Mouse (Mus musculus) heart, adult 2 months (tissue): ENCODE data around the gene Spindoc. TPM values are rescaled to one million over a fixed set of nuclear protein-coding genes. Genes with fewer than 3 reads are reported as not detected.

Experiments
- DNase-seq, 2 experiments: peaks; one replicate each; pipeline ENCODE4 v3.0.0; 2021
- H3K27ac ChIP-seq: fragments of 200-600 bp; 2 replicates; pipeline ENCODE4 v1.8.1; 2022
- H3K27me3 ChIP-seq: fragments of 200-500 bp; 2 replicates; pipeline ENCODE4 v1.6.1; 2012; ENCODE audit warnings: mild to moderate bottlenecking, low read length, inconsistent platforms, mixed read lengths; ENCODE audit not compliant: control insufficient read depth, insufficient read depth
- H3K36me3 ChIP-seq: fragments of 200-500 bp; 2 replicates; pipeline ENCODE4 v1.6.1; 2012; ENCODE audit warnings: low read length, inconsistent platforms; ENCODE audit not compliant: control insufficient read depth, insufficient read depth
- H3K4me1 ChIP-seq: fragments of 200-500 bp; 2 replicates; pipeline ENCODE4 v1.6.1; 2011; ENCODE audit warnings: low read length; ENCODE audit not compliant: control insufficient read depth, insufficient read depth
- H3K4me3 ChIP-seq: fragments of 200-600 bp; 2 replicates; pipeline ENCODE4 v1.8.1; 2022
- H3K79me2 ChIP-seq: fragments of 200-500 bp; replicated peaks from 2 replicates; pipeline ENCODE4 v1.6.1; 2012; ENCODE audit warnings: mild to moderate bottlenecking, inconsistent platforms, low read length, moderate library complexity, mixed read lengths; ENCODE audit not compliant: control insufficient read depth, insufficient read depth
- H3K9ac ChIP-seq: fragments of 200-500 bp; 2 replicates; pipeline ENCODE4 v1.6.1; 2012; ENCODE audit warnings: low read depth, mild to moderate bottlenecking, control low read depth, inconsistent platforms, low read length, mixed read lengths
- CTCF ChIP-seq: fragments of 200-600 bp; IDR thresholded peaks from 2 replicates; pipeline ENCODE4 v1.8.1; 2022; ENCODE audit warnings: antibody characterized with exemption, mild to moderate bottlenecking, moderate library complexity
- EP300 ChIP-seq: fragments of 200-500 bp; IDR thresholded peaks from 2 replicates; pipeline ENCODE4 v1.6.1; 2011; ENCODE audit warnings: low read depth, low read length, control low read depth; ENCODE audit not compliant: insufficient read depth
- POLR2A ChIP-seq: fragments of 200-500 bp; IDR thresholded peaks from 2 replicates; pipeline ENCODE4 v1.6.1; 2011; ENCODE audit warnings: mild to moderate bottlenecking, low read depth, low read length, control low read depth; ENCODE audit not compliant: insufficient read depth
- WGBS: fragments of 180-500 bp; shearing (Covaris S2); methylation state at CpG from one replicate; pipeline ENCODE4 v1.1.7; 2018; 5-methylcytosine and 5-hydroxymethylcytosine counted together
- intact Hi-C: fragments of 180-260 bp; cut with DNase I; formaldehyde crosslinking; loops from one replicate; pipeline ENCODE4 v1.15.1; 2025
- polyA plus RNA-seq: library from polyadenylated mRNA; depleted of rRNA; stranded (reverse); fragments of >200 nt; gene quantifications from 2 replicates; pipeline ENCODE4 v1.2.3, GENCODE M21; 2012
- total RNA-seq, 2 experiments: library from RNA; stranded (reverse); gene quantifications; 2 replicates each; pipeline ENCODE4 v1.2.3; 2021

Spindoc gene
- total and polyA plus RNA-seq, 3 experiments: 11.6 to 14.0 (median 12.4) TPM

- Histone ChIP-seq H3K27me3 (no peaks in the 10 kb centered on the region), H3K79me2 (no peaks in the 10 kb centered on the region), H3K9ac (no peak overlapping the region), H3K36me3 (no peaks in the 10 kb centered on the region), H3K4me3 (no peak overlapping the region), H3K4me1 (no peaks in the 10 kb centered on the region), H3K27ac (no peak overlapping the region)
- intact Hi-C loops: no loop called here
- TF ChIP-seq CTCF (no peak), EP300 (no peak), POLR2A (no peak)
- 75% methylated on average over 11 of the region's 11 CpGs for WGBS
- peak in 1 of 2 experiments; percentile 30 for DNase-seq
Measured at GRCm38 (mm10) chr19:7352809-7353495, 29.8 kb downstream of the Spindoc start.

GRCm38 (mm10) chr19:7349993-7350392 lies 32.8 kb downstream of the Spindoc start:
- TF ChIP-seq EP300 (no peak), POLR2A (no peak), CTCF (no peak)
- Histone ChIP-seq H3K9ac (no peak overlapping the region), H3K4me1 (no peaks in the 10 kb centered on the region), H3K27me3 (no peaks in the 10 kb centered on the region), H3K27ac (no peak overlapping the region), H3K79me2 (no peaks in the 10 kb centered on the region), H3K4me3 (no peak overlapping the region), H3K36me3 (no peaks in the 10 kb centered on the region)
- 65% methylated on average over 1 of the region's 1 CpGs for WGBS
- intact Hi-C loops: loop anchor here (10.0 kb wide), 1 partner anchor 285 kb away; no protein-coding TSS in a partner anchor
- DNase-seq: no peak

- intact Hi-C loops: loop anchor here (1.0 to 10.0 kb wide), 3 partner anchors 81 to 280 kb away; no protein-coding TSS in a partner anchor
- Histone ChIP-seq H3K4me1 (peaks cover 3% of the 10 kb centered on the region), H3K36me3 (no peaks in the 10 kb centered on the region), H3K9ac (no peak overlapping the region), H3K79me2 (no peaks in the 10 kb centered on the region; the same call in 1 of the 2 replicates), H3K27me3 (no peaks in the 10 kb centered on the region), H3K27ac (no peak overlapping the region), H3K4me3 (no peak overlapping the region)
- DNase-seq: peak; percentile 21 to 37
- 0 out of 2 replicates have a peak, but pooled peaks have one; percentile 18 for TF ChIP-seq EP300
- TF ChIP-seq CTCF: peak; percentile 78
- TF ChIP-seq POLR2A: no peak
- 23% methylated on average over 4 of the region's 4 CpGs for WGBS
Measured at GRCm38 (mm10) chr19:7345235-7345755, 37.5 kb downstream of the Spindoc start.

- peaks cover 1% of the 10 kb centered on the region; the same call in 1 of the 2 replicates for H3K79me2 ChIP-seq
- no peaks in the 10 kb centered on the region for H3K27me3 ChIP-seq
- H3K36me3 ChIP-seq: peaks cover 4% of the 10 kb centered on the region
- intact Hi-C loops: loop anchor here (2.0 to 10.0 kb wide), 4 partner anchors 35 to 278 kb away; partner anchors contain the start of genes Cox8a and Spindoc
- DNase-seq: no peak
- no peak overlapping the region for H3K27ac ChIP-seq
- H3K9ac ChIP-seq: no peak overlapping the region
- H3K4me1 ChIP-seq: peaks cover 21% of the 10 kb centered on the region
- H3K4me3 ChIP-seq: no peak overlapping the region
- no peak for TF ChIP-seq POLR2A
- no peak for TF ChIP-seq CTCF
- no peak for TF ChIP-seq EP300
- WGBS: 93% methylated on average over 2 of the region's 2 CpGs
Measured at GRCm38 (mm10) chr19:7342646-7343045, 40.1 kb downstream of the Spindoc start.

GRCm38 (mm10) chr19:7341512-7342397 lies 41.0 kb downstream of the Spindoc start, which contains the start of gene Mark2:
Gene Mark2, minus strand, starts transcription at chr19:7341860.
- intact Hi-C loops: loop anchor here (2.0 to 10.0 kb wide), 5 partner anchors 34 to 277 kb away; partner anchors contain the start of genes 2700081O15Rik, Cox8a and Spindoc
- Histone ChIP-seq H3K4me1 (peaks cover 21% of the 10 kb centered on the region), H3K79me2 (peaks cover 4% of the 10 kb centered on the region; the same call in 1 of the 2 replicates), H3K9ac (peak within 1 kb of the TSS; percentile 94), H3K4me3 (peak within 1 kb of the TSS; percentile 93), H3K36me3 (peaks cover 4% of the 10 kb centered on the region), H3K27me3 (no peaks in the 10 kb centered on the region), H3K27ac (peak within 1 kb of the TSS; percentile 84)
- peak; percentile 98 to 99 for DNase-seq
- 1% methylated on average over 63 of the region's 63 CpGs for WGBS
- TF ChIP-seq EP300: 0 out of 2 replicates have a peak, but pooled peaks have one; percentile 5
- no peak for TF ChIP-seq CTCF
- TF ChIP-seq POLR2A: peak; percentile 44
